Mouse (Mus musculus): ENCODE data around the gene Baz1b. TPM values are rescaled to one million over a fixed set of nuclear protein-coding genes. Genes with fewer than 3 reads are reported as not detected.

The Baz1b gene
- polyA plus RNA-seq, 1 experiment = 22.1 TPM

DNA sequence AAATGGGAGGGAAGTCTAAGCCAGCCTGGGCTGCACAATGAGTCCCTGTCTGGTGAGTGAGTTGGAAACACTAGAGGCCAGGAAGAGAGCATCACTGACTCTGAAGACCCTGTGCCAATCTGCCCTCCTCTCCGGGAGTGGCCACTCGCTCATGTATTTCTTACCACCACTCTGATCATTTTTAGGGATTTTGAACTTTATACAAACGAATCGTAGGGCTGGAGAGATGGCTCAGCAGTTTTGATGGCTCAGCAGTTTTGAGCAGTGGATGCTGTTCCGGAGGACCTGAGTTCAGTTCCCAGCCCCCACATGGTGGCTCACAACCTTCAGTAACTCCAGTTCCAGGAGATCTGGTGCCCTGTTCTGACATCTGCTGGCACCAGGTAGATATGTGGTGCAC is 14.1 kb upstream of the Baz1b start:
- Histone ChIP-seq H3ac (ENCODE audit: control insufficient read depth, insufficient read length) (no peak overlapping the region), H3K4me3 (no peak overlapping the region), H3K4me2 (ENCODE audit: low read depth) (no peak overlapping the region), H3K36me3 (ENCODE audit: control insufficient read depth, insufficient read depth) (no peaks in the 10 kb centered on the region), H3K27me3 (ENCODE audit: control insufficient read depth, insufficient read depth, insufficient read length) (no peaks in the 10 kb centered on the region), H3K79me2 (ENCODE audit: control insufficient read depth, insufficient read depth) (peaks cover 17% of the 10 kb centered on the region)
- TF ChIP-seq MYOD1 (IDR thresholded peaks at IDR 0.05; ENCODE audit: control insufficient read depth in 1 of 3, insufficient read length in 2 of 3, low read depth in 2 of 3) (no peak), POLR2A (IDR thresholded peaks at IDR 0.05; ENCODE audit: insufficient read length, low read depth) (no peak), USF1 (IDR thresholded peaks at IDR 0.05; ENCODE audit: low read depth) (no peak), MYOG (IDR thresholded peaks at IDR 0.05; ENCODE audit: control insufficient read depth in 1 of 3, insufficient read depth in 1 of 3, insufficient read length in 2 of 3, low read depth in 2 of 3) (no peak), POLR2AphosphoS2 (IDR thresholded peaks at IDR 0.05; ENCODE audit: insufficient read length, low read depth) (no peak), SRF (IDR thresholded peaks at IDR 0.05; ENCODE audit: control insufficient read depth, insufficient read length, low read depth) (no peak), REST (IDR thresholded peaks at IDR 0.05; ENCODE audit: insufficient read depth, insufficient read length) (no peak), E2F4 (IDR thresholded peaks at IDR 0.05; ENCODE audit: insufficient read depth) (no peak), CEBPB (IDR thresholded peaks at IDR 0.05; ENCODE audit: insufficient read depth, poor library complexity, severe bottlenecking) (no peak), MAX (IDR thresholded peaks at IDR 0.05; ENCODE audit: low read depth) (no peak), TCF12 (IDR thresholded peaks at IDR 0.05; ENCODE audit: insufficient read depth, poor library complexity, severe bottlenecking) (no peak), TCF3 (IDR thresholded peaks at IDR 0.05; ENCODE audit: insufficient read length, low read depth) (no peak)

- Histone ChIP-seq H3K4me2 (ENCODE audit: low read depth) (no peak overlapping the region), H3K36me3 (ENCODE audit: control insufficient read depth, insufficient read depth) (peaks cover 9% of the 10 kb centered on the region), H3ac (ENCODE audit: control insufficient read depth, insufficient read length) (no peak overlapping the region), H3K4me3 (no peak overlapping the region), H3K27me3 (ENCODE audit: control insufficient read depth, insufficient read depth, insufficient read length) (no peaks in the 10 kb centered on the region), H3K79me2 (ENCODE audit: control insufficient read depth, insufficient read depth) (peaks cover 4% of the 10 kb centered on the region)
- TF ChIP-seq MYOD1 (IDR thresholded peaks at IDR 0.05; ENCODE audit: control insufficient read depth in 1 of 3, insufficient read length in 2 of 3, low read depth in 2 of 3) = no peak
- no peak for TF ChIP-seq CEBPB (IDR thresholded peaks at IDR 0.05; ENCODE audit: insufficient read depth, poor library complexity, severe bottlenecking)
- no peak for TF ChIP-seq TCF3 (IDR thresholded peaks at IDR 0.05; ENCODE audit: insufficient read length, low read depth)
- no peak for TF ChIP-seq E2F4 (IDR thresholded peaks at IDR 0.05; ENCODE audit: insufficient read depth)
- no peak for TF ChIP-seq POLR2A (IDR thresholded peaks at IDR 0.05; ENCODE audit: insufficient read length, low read depth)
- TF ChIP-seq MYOG (IDR thresholded peaks at IDR 0.05; ENCODE audit: control insufficient read depth in 1 of 3, insufficient read depth in 1 of 3, insufficient read length in 2 of 3, low read depth in 2 of 3) = no peak
- no peak for TF ChIP-seq REST (IDR thresholded peaks at IDR 0.05; ENCODE audit: insufficient read depth, insufficient read length)
- no peak for TF ChIP-seq TCF12 (IDR thresholded peaks at IDR 0.05; ENCODE audit: insufficient read depth, poor library complexity, severe bottlenecking)
- no peak for TF ChIP-seq MAX (IDR thresholded peaks at IDR 0.05; ENCODE audit: low read depth)
- no peak for TF ChIP-seq USF1 (IDR thresholded peaks at IDR 0.05; ENCODE audit: low read depth)
- no peak for TF ChIP-seq POLR2AphosphoS2 (IDR thresholded peaks at IDR 0.05; ENCODE audit: insufficient read length, low read depth)
- no peak for TF ChIP-seq SRF (IDR thresholded peaks at IDR 0.05; ENCODE audit: control insufficient read depth, insufficient read length, low read depth)
Observed at GRCm38 (mm10) chr5:135175086-135175485, 12.0 kb upstream of the Baz1b start.

GRCm38 (mm10) chr5:135178523-135178922 is 8.5 kb upstream of the Baz1b start:
- Histone ChIP-seq H3K36me3 (ENCODE audit: control insufficient read depth, insufficient read depth) (peaks cover 20% of the 10 kb centered on the region), H3K79me2 (ENCODE audit: control insufficient read depth, insufficient read depth) (no peaks in the 10 kb centered on the region), H3ac (ENCODE audit: control insufficient read depth, insufficient read length) (no peak overlapping the region), H3K4me2 (ENCODE audit: low read depth) (no peak overlapping the region), H3K4me3 (no peak overlapping the region), H3K27me3 (ENCODE audit: control insufficient read depth, insufficient read depth, insufficient read length) (no peaks in the 10 kb centered on the region)
- TF ChIP-seq REST (IDR thresholded peaks at IDR 0.05; ENCODE audit: insufficient read depth, insufficient read length) (no peak), MYOD1 (IDR thresholded peaks at IDR 0.05; ENCODE audit: control insufficient read depth in 1 of 3, insufficient read length in 2 of 3, low read depth in 2 of 3) (no peak), TCF3 (IDR thresholded peaks at IDR 0.05; ENCODE audit: insufficient read length, low read depth) (no peak), MAX (IDR thresholded peaks at IDR 0.05; ENCODE audit: low read depth) (no peak), POLR2A (IDR thresholded peaks at IDR 0.05; ENCODE audit: insufficient read length, low read depth) (no peak), SRF (IDR thresholded peaks at IDR 0.05; ENCODE audit: control insufficient read depth, insufficient read length, low read depth) (no peak), POLR2AphosphoS2 (IDR thresholded peaks at IDR 0.05; ENCODE audit: insufficient read length, low read depth) (no peak), MYOG (IDR thresholded peaks at IDR 0.05; ENCODE audit: control insufficient read depth in 1 of 3, insufficient read depth in 1 of 3, insufficient read length in 2 of 3, low read depth in 2 of 3) (no peak), CEBPB (IDR thresholded peaks at IDR 0.05; ENCODE audit: insufficient read depth, poor library complexity, severe bottlenecking) (no peak), TCF12 (IDR thresholded peaks at IDR 0.05; ENCODE audit: insufficient read depth, poor library complexity, severe bottlenecking) (no peak), USF1 (IDR thresholded peaks at IDR 0.05; ENCODE audit: low read depth) (no peak), E2F4 (IDR thresholded peaks at IDR 0.05; ENCODE audit: insufficient read depth) (no peak)

GRCm38 (mm10) chr5:135178996-135179395 is 8.1 kb upstream of the Baz1b start:
- Histone ChIP-seq H3K4me2 (ENCODE audit: low read depth) (no peak overlapping the region), H3K36me3 (ENCODE audit: control insufficient read depth, insufficient read depth) (peaks cover 20% of the 10 kb centered on the region), H3K79me2 (ENCODE audit: control insufficient read depth, insufficient read depth) (no peaks in the 10 kb centered on the region), H3K4me3 (no peak overlapping the region), H3K27me3 (ENCODE audit: control insufficient read depth, insufficient read depth, insufficient read length) (no peaks in the 10 kb centered on the region), H3ac (ENCODE audit: control insufficient read depth, insufficient read length) (no peak overlapping the region)
- TF ChIP-seq MAX (IDR thresholded peaks at IDR 0.05; ENCODE audit: low read depth) (no peak), SRF (IDR thresholded peaks at IDR 0.05; ENCODE audit: control insufficient read depth, insufficient read length, low read depth) (no peak), CEBPB (IDR thresholded peaks at IDR 0.05; ENCODE audit: insufficient read depth, poor library complexity, severe bottlenecking) (no peak), USF1 (IDR thresholded peaks at IDR 0.05; ENCODE audit: low read depth) (no peak), POLR2A (IDR thresholded peaks at IDR 0.05; ENCODE audit: insufficient read length, low read depth) (no peak), E2F4 (IDR thresholded peaks at IDR 0.05; ENCODE audit: insufficient read depth) (no peak), MYOG (IDR thresholded peaks at IDR 0.05; ENCODE audit: control insufficient read depth in 1 of 3, insufficient read depth in 1 of 3, insufficient read length in 2 of 3, low read depth in 2 of 3) (no peak), POLR2AphosphoS2 (IDR thresholded peaks at IDR 0.05; ENCODE audit: insufficient read length, low read depth) (no peak), TCF12 (IDR thresholded peaks at IDR 0.05; ENCODE audit: insufficient read depth, poor library complexity, severe bottlenecking) (no peak), TCF3 (IDR thresholded peaks at IDR 0.05; ENCODE audit: insufficient read length, low read depth) (no peak), REST (IDR thresholded peaks at IDR 0.05; ENCODE audit: insufficient read depth, insufficient read length) (no peak), MYOD1 (IDR thresholded peaks at IDR 0.05; ENCODE audit: control insufficient read depth in 1 of 3, insufficient read length in 2 of 3, low read depth in 2 of 3) (no peak)

Data from myocyte (in vitro differentiated cells).